Mouse (Mus musculus) small intestine, adult 2 months (tissue): Measurements from ENCODE around the gene AC124502.3.

Experiments
- CTCF ChIP-seq: fragments of 200-500 bp; IDR thresholded peaks from 2 replicates; pipeline ENCODE4 v1.5.1; 2012; ENCODE audit warnings: low read depth, mild to moderate bottlenecking, control low read depth, inconsistent platforms, low read length, moderate library complexity, mixed read lengths; ENCODE audit not compliant: insufficient replicate concordance, insufficient read length; ENCODE audit errors: extremely low read depth
- POLR2A ChIP-seq: fragments of 200-500 bp; IDR thresholded peaks from 2 replicates; pipeline ENCODE4 v1.6.1; 2012; ENCODE audit warnings: low read depth, mild to moderate bottlenecking, control low read depth, inconsistent platforms, low read length, moderate library complexity

GRCm38 (mm10) chr19:5041588-5041987 lies 2.9 kb downstream of the AC124502.3 start:
- no peak for TF ChIP-seq POLR2A
- no peak for TF ChIP-seq CTCF
